Mouse (Mus musculus): ENCODE measurements around the gene Olfr313.
"Not testable (repeated sequence)": the region's sequence is repeated elsewhere in the genome, so short reads cannot be mapped to it uniquely, and the experiment has no call there.

Olfr313 gene

DNA sequence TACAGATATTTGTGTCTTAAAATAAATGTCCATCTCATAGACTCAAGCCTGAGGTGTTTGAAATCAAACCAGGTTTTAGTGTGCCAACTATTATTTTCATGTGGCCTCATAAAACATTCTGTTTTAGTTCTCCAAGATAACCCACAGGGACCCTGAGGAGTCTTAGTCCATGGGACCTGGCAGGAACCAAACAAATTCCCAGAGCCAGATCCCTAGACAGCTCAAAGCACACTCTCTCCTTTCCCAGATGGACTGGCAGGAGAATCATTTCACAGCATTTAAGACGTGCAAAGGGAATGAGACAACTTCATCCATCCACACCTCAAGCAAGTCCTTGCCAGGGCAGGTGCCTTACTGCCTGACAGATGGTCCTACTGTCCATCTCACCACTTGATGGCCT is at the start of gene Olfr313:
TSS of gene Olfr313 (plus strand) at position 301 of the 400 bp plus-strand sequence.
- CTCF ChIA-PET, POLR2A ChIA-PET: not testable (repeated sequence)

DNA sequence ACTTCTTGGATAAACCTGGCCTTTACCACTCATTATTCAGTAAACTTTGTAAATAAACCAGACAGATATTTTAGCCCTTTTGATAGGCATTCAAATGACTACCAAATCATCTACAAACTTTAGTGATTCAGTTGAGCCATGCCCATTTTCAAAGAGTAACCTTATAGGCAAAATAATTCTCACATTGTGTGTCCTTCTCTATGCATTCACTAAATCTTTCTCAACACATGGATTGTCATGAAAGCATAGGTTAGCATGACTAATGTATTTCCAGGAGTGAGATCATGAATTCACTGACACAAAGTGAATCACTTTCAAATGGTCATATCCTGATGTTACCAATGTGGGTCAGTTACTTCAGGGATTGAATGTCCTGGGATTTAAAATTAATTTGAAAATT is 41.9 kb upstream of the Olfr313 start, which contains the start of gene Olfr315:
TSS of gene Olfr315 (plus strand) at position 301 of the 400 bp plus-strand sequence.
- ChIA-PET CTCF (no interaction called here), POLR2A (no interaction called here)

DNA sequence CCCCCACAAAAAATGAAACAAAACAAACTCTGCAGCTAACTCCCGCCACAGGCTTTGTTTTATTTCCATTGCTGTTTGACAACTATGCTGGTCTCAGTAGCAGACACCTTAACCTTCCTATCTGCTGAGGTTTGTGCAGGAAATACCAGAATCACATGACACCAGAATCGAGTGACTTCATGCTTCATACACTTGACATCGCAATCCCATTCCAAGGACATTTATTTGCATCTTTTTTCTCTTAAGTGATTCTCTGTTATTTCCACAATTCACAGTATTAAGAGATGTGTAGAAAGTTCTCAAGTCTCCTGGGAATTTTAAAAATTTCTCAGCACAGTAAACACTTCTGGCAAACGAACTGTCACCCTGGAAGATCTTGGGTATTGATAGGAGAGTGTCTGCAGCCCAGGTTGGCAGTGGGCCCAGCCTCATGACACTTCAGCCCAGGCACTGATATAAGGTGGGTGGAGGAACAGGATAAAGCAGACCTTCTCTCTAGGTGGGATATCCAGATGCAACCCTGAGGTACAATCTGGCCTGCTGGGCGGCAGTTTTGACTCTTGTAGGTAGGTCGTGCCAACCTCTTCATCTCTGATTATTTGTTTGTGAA is 32.2 kb upstream of the Olfr313 start, which contains the start of gene Olfr314:
TSS of gene Olfr314 (plus strand) at position 473 of the 610 bp plus-strand sequence.
- CTCF ChIA-PET: no interaction called here
- POLR2A ChIA-PET: no interaction called here

DNA sequence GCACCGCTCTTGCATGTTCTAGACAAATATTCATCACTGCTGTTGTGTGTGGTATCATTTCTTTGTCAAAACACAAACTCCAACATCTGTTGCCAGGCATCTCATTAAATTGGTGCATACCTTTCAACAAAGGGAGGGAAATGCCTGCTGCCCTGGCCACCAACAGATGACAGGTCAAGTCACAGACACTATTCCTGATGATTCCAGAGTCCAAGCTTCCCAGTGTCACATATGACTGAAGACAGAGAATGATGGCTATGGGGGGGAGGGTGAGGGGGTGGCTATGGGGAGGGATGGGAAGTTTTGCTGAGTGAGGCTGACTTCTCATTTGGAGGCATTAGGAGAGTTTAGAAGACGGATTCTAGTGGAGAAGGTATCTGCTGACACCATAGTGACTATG is 30.6 kb upstream of the Olfr313 start:
- ChIA-PET CTCF (no interaction called here), POLR2A (interaction anchor here in 1 of 4 experiments (0.6 kb wide), 1 partner anchor 33 kb away, joined by 3 read pairs; no protein-coding TSS in a partner anchor)

DNA sequence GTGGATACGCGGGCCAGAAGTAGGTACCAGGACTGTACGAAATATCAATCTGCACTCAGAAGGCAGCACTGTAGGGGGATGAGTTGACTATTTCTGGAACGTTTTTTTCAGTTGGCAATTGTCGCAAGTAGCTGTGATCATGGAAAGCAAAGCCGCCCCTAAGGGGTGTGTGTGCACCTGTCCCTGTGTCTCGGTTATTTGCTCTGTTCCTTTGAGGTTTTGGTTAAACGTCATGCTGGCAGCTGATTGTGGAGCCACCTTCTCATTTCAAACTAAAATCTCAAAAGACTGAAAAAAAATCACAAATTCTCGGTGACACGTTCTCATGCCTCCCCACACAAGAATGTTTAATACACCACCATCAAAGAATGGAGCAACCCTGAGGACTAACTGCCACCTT is 27.1 kb upstream of the Olfr313 start:
- ChIA-PET CTCF (interaction anchor here in 1 of 4 experiments (1.2 kb wide), 1 partner anchor 24 kb away, joined by 6 read pairs; no protein-coding TSS in a partner anchor), POLR2A (interaction anchor here in 1 of 4 experiments (3.0 kb wide), 1 partner anchor 14 kb away, joined by 12 read pairs; the partner anchor contains the start of gene Fam183b)

DNA sequence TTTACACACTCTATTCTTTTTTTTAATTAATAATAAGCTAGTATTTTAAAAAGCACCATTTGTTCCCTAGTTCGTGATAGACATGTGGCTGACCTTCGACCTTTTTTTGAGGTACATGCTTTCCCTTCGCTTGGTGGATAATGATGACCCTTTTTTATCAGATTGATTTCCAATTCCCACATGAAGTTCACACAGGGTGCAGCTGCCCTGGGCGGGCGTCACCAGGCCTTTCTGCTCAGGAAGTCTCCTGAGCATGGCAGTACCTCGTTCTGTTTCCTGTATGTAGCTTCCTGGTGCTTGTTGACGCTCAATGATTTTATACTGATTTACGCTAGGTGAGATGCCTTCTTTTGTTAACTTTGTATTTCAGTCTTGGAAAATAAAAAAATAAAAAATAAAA is 26.5 kb upstream of the Olfr313 start:
- ChIA-PET CTCF (interaction anchor here in 1 of 4 experiments (0.6 to 1.2 kb wide), 2 partner anchors 24 to 122 kb away, joined by 4 to 6 read pairs; no protein-coding TSS in a partner anchor), POLR2A (interaction anchor here in 1 of 4 experiments (3.0 kb wide), 1 partner anchor 13 kb away, joined by 12 read pairs; the partner anchor contains the start of gene Fam183b)

DNA sequence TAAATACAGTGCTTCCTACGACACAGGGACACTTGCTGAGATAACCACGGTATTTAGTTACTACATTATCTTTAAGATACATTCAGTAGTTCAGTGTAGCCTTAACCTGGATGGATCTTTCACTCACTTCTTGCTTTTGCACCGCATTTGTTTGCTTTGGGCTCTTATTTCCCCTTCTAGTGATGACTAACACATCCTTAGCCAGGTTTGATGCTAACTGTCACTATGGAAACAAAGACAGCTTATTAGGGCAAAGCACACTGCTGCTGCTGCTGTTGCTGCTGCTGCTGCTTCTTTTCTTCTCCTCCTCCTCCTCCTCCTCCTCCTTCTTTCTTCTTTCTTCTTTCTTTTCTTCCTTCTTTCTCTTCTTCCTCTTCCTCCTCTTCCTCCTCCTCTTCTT is 25.3 kb upstream of the Olfr313 start:
- POLR2A ChIA-PET: no interaction called here
- CTCF ChIA-PET: no interaction called here

DNA sequence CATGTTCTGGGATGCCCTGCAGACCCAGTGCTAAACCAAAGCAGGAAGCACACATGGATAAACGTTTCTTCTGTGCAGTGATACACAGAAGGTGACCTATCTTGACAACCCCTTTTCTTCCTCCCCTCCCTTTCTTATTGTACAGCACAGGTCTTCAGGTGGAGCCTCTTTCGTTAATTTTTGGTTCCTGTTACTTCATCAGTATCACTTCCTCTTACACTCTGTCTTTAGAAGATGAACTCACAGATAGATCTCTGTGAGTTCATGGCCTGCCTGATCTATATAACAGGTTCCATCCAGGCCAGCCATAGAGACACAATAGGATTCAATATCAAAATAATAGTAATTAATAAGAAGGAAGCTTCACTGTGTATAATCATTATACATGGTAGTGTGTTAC is 24.7 kb upstream of the Olfr313 start:
- CTCF ChIA-PET: no interaction called here
- POLR2A ChIA-PET: no interaction called here

DNA sequence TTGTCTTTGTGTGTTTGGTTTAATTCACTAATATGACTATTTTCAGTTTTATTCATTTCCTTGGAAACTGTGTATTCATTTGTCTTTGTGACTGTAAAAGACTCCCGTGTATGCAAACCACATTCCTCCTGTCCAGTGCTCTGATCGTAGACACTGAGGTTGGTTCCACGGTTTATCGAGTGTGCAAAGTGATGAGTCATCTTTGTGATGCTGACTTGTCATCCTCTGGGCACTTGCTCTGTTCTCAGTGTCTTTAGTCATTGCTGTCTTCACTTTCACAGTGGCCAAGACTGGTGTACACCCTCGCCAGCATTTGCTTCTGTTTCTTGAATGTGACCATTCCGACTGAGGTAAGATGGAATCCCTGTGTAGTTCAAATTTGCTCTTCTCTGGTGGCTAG is 24.2 kb upstream of the Olfr313 start:
- ChIA-PET CTCF (no interaction called here), POLR2A (no interaction called here)

DNA sequence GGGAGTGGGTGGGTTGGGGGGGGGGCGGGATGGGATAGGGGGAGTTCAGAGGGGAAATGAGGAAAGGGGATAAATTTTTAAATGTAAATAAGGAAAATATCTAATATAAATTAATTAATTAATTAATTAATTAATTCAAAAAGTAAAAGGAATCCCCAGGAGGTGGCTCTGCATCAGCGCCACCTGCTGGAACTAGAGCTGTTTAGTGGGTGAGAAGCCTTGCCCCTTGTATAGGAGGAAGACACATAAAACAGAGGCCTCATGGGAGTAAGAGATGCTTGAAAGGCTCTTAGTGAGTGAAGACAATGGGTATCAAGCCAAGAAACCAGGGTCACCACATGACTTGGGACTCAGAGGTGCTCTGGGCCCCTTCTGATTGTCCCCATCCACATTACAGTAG is 18.9 kb upstream of the Olfr313 start:
- ChIA-PET CTCF (interaction anchor here in 3 of 4 experiments (0.5 to 1.0 kb wide), 5 partner anchors 9 to 166 kb away, joined by 3 to 6 read pairs (median 3); no protein-coding TSS in a partner anchor), POLR2A (no interaction called here)

DNA sequence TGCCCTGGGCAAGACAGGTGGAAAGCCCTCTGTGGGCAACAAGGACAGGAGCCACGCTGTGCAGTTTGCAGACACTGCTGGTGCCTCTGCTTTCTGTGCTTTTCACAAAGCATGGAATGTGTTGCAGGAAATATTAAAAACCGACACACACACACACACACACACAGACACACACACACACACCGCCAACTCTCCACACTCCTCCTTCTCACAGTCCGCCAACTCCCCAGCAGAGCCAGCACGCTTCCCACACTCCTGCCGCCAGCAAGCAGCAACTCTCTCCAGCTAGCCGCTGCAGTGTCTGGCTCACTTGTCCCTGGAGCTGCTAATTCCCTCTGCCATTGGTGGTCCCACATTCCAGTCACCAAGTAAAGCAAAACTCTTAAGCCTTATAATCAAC is 17.9 kb upstream of the Olfr313 start:
- ChIA-PET POLR2A (no interaction called here), CTCF (interaction anchor here in 3 of 4 experiments (0.6 to 1.0 kb wide), 3 partner anchors 15 to 345 kb away, joined by 3 to 4 read pairs (median 3); no protein-coding TSS in a partner anchor)

DNA sequence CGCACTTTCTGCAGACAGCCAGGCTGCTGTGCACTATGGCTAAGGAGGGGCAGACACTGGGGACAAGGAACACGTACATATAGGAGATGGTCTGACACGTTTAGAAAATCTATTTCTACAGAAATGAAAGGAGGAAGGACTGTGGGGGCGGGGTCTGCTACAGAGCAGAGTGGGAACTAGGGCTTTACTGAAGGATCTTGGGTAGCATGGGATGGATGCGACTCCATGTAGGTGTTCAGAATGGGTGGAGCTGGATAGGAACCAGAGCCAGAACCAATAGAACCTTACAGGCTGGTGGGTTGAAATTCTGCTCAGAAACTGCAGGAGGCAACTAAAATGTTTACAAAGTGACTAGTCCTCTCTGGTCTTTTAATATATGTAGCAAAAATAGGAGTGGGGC is 15.1 kb upstream of the Olfr313 start:
- CTCF ChIA-PET: interaction anchor here in 1 of 4 experiments (0.5 kb wide), 1 partner anchor 851 kb away, joined by 7 read pairs; no protein-coding TSS in a partner anchor
- POLR2A ChIA-PET: interaction anchor here in 1 of 4 experiments (4.2 kb wide), 1 partner anchor 12 kb away, joined by 12 read pairs; no protein-coding TSS in a partner anchor

DNA sequence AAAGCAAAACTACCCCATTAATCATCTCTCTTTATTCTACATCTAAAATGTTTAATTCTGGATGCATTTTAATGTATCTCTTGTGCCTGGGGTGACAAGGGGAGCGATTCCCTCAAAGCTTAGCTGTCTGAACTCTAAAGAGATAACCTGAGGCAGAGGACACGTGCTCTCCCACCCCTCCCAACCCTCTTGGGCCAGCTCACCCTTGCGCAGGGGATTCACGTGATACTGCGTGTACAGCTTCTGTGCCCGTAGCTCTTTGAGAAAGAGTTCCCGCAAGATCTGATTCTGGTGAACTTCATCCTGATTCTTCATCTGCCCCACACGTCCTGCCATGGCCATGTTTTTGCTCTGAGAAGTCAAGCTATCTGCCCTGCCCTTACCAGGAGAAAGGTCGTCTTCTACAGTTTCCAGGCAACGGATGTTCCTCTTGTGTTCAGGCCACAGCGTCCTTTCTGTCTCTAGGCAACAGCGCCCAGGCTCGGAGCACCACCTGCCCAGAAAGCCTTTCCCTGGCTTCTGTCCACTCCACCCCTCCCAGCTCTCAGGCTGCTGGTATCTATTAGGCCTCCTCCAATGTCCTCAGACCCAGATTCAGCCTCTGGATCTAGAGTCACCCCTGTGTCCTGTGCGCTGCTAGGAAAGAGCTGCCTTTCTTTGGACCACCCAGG is 13.1 kb upstream of the Olfr313 start, which contains the start of gene Fam183b:
TSS of gene Fam183b (minus strand) at position 403 of the 671 bp plus-strand sequence.
- ChIA-PET CTCF (interaction anchor here (0.5 to 1.9 kb wide), 7 partner anchors 10 to 724 kb away, joined by 3 to 7 read pairs (median 4); no protein-coding TSS in a partner anchor), POLR2A (interaction anchor here in 3 of 4 experiments (0.5 to 4.2 kb wide), 9 partner anchors 10 to 853 kb away, joined by 3 to 12 read pairs (median 3); partner anchors contain the start of genes Hist3h2a (in 1 of the 3), Mrpl22 (in 1 of the 3), Sh3bp5l (in 1 of the 3) and Trim17 (in 1 of the 3))

DNA sequence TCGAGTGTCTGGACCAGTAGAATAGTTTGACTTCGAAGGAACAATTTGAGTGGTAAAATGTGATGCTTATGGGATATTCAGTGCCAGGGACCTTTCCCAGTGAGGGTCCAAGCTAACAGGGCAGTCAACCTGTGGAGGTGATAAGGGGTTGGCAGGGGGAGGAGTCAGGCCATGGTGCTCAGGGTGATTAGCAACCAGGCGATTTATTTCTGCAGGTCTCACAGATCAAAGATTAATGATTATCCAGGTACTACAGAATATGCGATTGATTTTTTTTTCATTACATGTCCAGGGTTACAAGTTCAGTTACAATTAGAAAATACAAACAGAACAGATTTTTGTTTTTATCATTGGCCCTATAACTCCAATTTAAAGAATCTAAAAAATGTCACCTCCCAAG is 10.9 kb upstream of the Olfr313 start:
- ChIA-PET CTCF (no interaction called here), POLR2A (no interaction called here)

DNA sequence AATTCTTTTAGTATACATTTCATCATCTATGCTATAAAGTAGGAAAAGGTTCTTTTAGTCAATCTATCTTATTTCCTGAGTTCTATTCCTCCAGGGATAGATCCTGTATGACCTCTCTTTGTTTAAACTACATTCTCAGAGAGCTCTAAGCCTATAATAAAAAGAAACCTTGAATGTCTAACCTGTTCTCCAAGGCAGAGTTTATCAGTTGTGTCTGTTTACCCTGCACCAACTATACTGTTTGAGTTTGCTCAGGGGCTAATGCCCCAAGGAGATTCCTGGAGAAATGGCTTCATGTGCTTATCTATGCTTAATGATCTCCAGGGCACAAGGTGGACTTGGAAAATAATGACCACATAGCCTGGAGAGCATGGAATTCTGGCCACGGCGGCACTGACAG is 10.4 kb upstream of the Olfr313 start:
- ChIA-PET POLR2A (no interaction called here), CTCF (no interaction called here)

DNA sequence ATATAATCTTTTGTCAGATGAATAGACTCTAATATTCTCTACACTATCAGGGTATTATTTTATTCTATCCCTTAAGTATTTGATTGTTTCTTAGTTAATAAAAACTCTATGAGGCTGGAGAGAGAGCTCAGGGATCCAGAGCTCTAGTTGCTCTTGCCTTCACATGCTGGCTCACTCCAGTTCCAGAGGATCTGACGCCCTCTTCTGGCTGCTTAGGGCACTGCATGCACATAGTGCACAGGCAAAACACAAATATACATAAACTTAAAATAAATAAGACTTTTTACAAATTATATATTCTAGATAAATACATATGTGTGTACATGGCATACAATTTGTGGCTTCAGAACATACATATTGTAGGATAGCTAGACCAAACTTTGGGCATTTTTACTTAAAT is 2.8 kb upstream of the Olfr313 start:
- POLR2A ChIA-PET: interaction anchor here in 1 of 4 experiments (1.0 kb wide), 1 partner anchor 10 kb away, joined by 6 read pairs; the partner anchor contains the start of gene Fam183b
- CTCF ChIA-PET: interaction anchor here (0.6 to 1.5 kb wide), 14 partner anchors 9 to 513 kb away, joined by 3 to 7 read pairs (median 3); partner anchors contain the start of gene Fam183b (in 2 of the 4)

DNA sequence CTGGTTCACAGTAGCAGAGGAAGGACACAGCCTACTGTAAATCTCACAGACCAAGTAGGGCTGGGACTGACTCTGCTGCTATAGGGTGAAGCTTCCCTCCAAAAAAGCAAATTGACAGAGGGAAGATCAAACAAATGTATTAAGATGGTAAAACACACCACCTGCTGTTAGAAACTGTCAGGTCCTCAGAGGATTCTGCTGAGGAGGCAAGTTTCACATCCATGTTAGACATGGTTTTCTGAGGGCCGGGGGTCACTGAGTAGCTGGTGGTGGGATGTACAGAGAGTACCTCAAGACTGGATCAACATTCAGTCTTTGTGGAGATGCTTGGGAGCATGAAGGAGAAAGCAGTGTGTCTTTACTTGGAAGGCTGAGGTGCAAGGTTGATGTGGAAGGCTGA is 876 bp downstream of the Olfr313 start:
- ChIA-PET POLR2A (interaction anchor here in 1 of 4 experiments (0.7 kb wide), 1 partner anchor 25 kb away, joined by 4 read pairs; no protein-coding TSS in a partner anchor), CTCF (interaction anchor here in 3 of 4 experiments (0.6 to 0.9 kb wide), 4 partner anchors 25 to 438 kb away, joined by 3 to 6 read pairs (median 5); no protein-coding TSS in a partner anchor)

DNA sequence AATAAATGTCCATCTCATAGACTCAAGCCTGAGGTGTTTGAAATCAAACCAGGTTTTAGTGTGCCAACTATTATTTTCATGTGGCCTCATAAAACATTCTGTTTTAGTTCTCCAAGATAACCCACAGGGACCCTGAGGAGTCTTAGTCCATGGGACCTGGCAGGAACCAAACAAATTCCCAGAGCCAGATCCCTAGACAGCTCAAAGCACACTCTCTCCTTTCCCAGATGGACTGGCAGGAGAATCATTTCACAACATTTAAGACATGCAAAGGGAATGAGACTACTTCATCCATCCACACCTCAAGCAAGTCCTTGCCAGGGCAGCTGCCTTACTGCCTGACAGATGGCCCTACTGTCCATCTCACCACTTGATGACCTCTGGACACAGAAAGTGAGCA is 14.1 kb downstream of the Olfr313 start, which contains the start of gene Olfr312:
TSS of gene Olfr312 (plus strand) at position 301 of the 400 bp plus-strand sequence.
- CTCF ChIA-PET: interaction anchor here in 1 of 4 experiments (0.7 kb wide), 1 partner anchor 159 kb away, joined by 5 read pairs; no protein-coding TSS in a partner anchor

DNA sequence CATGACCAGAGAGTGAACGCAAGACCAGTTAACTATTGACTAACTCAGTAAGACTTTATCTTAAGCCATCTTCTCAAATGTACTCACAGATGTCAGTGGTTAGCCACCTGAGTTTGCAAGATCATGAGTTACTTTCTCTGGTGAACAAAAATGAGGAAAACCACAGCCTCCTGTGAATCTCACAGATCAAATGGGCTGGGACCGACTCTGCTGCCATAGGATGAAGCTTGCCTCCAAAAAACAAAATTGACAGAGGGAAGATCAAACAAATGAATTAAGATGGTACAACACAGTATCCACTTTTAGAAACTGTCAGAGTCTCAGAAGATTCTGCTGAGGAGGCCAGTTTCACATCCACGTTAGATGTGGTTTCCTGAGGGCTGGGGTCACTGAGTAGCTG is 15.0 kb downstream of the Olfr313 start:
- ChIA-PET CTCF (interaction anchor here in 1 of 4 experiments (0.7 kb wide), 1 partner anchor 160 kb away, joined by 5 read pairs; no protein-coding TSS in a partner anchor), POLR2A (no interaction called here)

More for the DNA sequence above, 14.1 kb downstream of the Olfr313 start, which contains the start of gene Olfr312:
- POLR2A ChIA-PET: not testable (repeated sequence)
